Mouse (Mus musculus) lung, postnatal 0 days (tissue): ENCODE results near the gene Eml6.

Source experiments
- CTCF ChIP-seq: IDR thresholded peaks from 2 replicates; pipeline ENCODE4 v1.5.1; 2016; ENCODE audit warnings: antibody characterized with exemption, mild to moderate bottlenecking
- EP300 ChIP-seq: IDR thresholded peaks from 2 replicates; pipeline ENCODE4 v1.6.1; 2016; ENCODE audit warnings: antibody characterized with exemption, mild to moderate bottlenecking, control low read depth

GRCm38 (mm10) chr11:29826001-29826400, 199.8 kb downstream of the Eml6 start:
- TF ChIP-seq EP300 = no peak
- TF ChIP-seq CTCF = no peak
